Mouse (Mus musculus): ENCODE results near the gene Prom2. TPM values are rescaled to one million over a fixed set of nuclear protein-coding genes. Genes with fewer than 3 reads are reported as not detected.

Prom2 gene
- polyA plus RNA-seq, 1 experiment from 2014 or later: not detected

- Histone ChIP-seq H3K4me3 (peak overlapping the region; percentile 46), H3K4me2 (peak overlapping the region; percentile 77), H3K36me3 (ENCODE audit: poor library complexity, severe bottlenecking) (no peaks in the 10 kb centered on the region), H3K27ac (peak overlapping the region; percentile 91), H3K9me3 (replicated peaks) (no peaks in the 10 kb centered on the region), H3K4me1 (peaks cover 65% of the 10 kb centered on the region), H3K27me3 (no peaks in the 10 kb centered on the region), H3K9ac (peak overlapping the region; percentile 80)
- under 1% methylated on average over 18 of the region's 18 CpGs for WGBS
- peak; percentile 77 for ATAC-seq
Measured at GRCm38 (mm10) chr2:127521172-127522005, 19.9 kb downstream of the Prom2 start.

GRCm38 (mm10) chr2:127520123-127520522 lies 21.1 kb downstream of the Prom2 start:
- no peak overlapping the region for H3K27ac ChIP-seq
- peaks cover 65% of the 10 kb centered on the region for H3K4me1 ChIP-seq
- no peak for ATAC-seq
- peak overlapping the region; percentile 46 for H3K4me3 ChIP-seq
- no peaks in the 10 kb centered on the region for H3K9me3 ChIP-seq (replicated peaks)
- no peaks in the 10 kb centered on the region for H3K36me3 ChIP-seq (ENCODE audit: poor library complexity, severe bottlenecking)
- H3K9ac ChIP-seq: peak overlapping the region; percentile 80
- peak overlapping the region; percentile 77 for H3K4me2 ChIP-seq
- no peaks in the 10 kb centered on the region for H3K27me3 ChIP-seq

DNA sequence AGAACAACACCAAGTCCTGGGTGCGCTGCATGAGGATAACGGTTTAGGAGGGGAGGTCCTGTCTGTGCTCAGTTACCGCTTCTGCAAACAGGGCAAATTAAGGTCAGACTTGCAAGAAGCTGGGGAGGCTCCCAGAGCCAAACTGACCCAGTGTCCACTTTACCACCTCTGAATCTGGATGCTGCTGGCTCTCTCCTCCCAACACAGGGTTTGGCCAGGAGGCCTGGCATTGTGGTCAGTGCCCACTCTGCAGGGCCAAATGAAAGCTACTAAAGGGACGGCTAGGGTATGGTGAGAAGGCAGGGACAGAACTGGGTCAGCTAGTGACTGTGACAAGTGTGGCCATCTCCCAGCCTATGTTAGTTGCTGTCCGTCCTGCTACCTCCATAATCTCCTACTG lies 22.0 kb downstream of the Prom2 start:
- 88% methylated on average over 5 of the region's 5 CpGs for WGBS
- H3K9me3 ChIP-seq (replicated peaks): no peaks in the 10 kb centered on the region
- H3K9ac ChIP-seq: 0 out of 2 replicates have a peak overlapping the region, but pooled peaks have one; percentile 12
- no peaks in the 10 kb centered on the region for H3K36me3 ChIP-seq (ENCODE audit: poor library complexity, severe bottlenecking)
- no peak overlapping the region for H3K4me3 ChIP-seq
- ATAC-seq: no peak
- no peak overlapping the region for H3K27ac ChIP-seq
- no peaks in the 10 kb centered on the region for H3K27me3 ChIP-seq
- peak overlapping the region; percentile 77 for H3K4me2 ChIP-seq
- peaks cover 65% of the 10 kb centered on the region for H3K4me1 ChIP-seq

GRCm38 (mm10) chr2:127518831-127519230 lies 22.4 kb downstream of the Prom2 start:
- Histone ChIP-seq H3K27ac (no peak overlapping the region), H3K4me2 (peak overlapping the region; percentile 77), H3K9me3 (replicated peaks) (no peaks in the 10 kb centered on the region), H3K4me1 (peaks cover 61% of the 10 kb centered on the region), H3K4me3 (no peak overlapping the region), H3K36me3 (ENCODE audit: poor library complexity, severe bottlenecking) (no peaks in the 10 kb centered on the region), H3K27me3 (no peaks in the 10 kb centered on the region), H3K9ac (no peak overlapping the region)
- 61% methylated on average over 3 of the region's 3 CpGs for WGBS
- no peak for ATAC-seq

- no peaks in the 10 kb centered on the region for H3K36me3 ChIP-seq (ENCODE audit: poor library complexity, severe bottlenecking)
- WGBS: 69% methylated on average over 3 of the region's 3 CpGs
- no peaks in the 10 kb centered on the region for H3K9me3 ChIP-seq (replicated peaks)
- H3K4me3 ChIP-seq: no peak overlapping the region
- H3K27me3 ChIP-seq: no peaks in the 10 kb centered on the region
- peak overlapping the region; percentile 5; the same call in 1 of the 2 replicates for H3K4me2 ChIP-seq
- peak overlapping the region; percentile 27; the same call in 1 of the 2 replicates for H3K9ac ChIP-seq
- H3K4me1 ChIP-seq: peaks cover 61% of the 10 kb centered on the region
- no peak for ATAC-seq
- no peak overlapping the region for H3K27ac ChIP-seq
Measured at GRCm38 (mm10) chr2:127518273-127518672, 23.0 kb downstream of the Prom2 start.

DNA sequence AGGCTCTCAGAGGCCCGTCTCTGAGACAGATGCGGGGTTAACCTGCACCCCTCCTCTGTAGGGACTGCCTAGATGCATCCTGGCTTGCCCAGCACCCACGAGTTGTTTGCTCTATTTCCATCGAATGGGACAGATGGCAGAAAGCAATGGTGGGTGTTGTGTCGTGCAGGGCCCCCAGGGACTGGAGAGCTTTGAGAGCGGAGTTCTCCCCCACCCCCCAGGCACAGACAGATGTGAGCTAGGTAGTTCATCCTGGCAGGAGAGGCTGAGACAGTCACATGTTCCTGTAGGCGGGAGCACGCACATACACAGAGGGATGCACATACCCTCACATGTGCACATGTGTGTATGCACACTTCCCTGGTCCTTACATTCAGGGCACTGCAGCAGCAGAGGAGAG lies 24.2 kb downstream of the Prom2 start:
- Histone ChIP-seq H3K4me3 (no peak overlapping the region), H3K9me3 (replicated peaks) (no peaks in the 10 kb centered on the region), H3K27ac (no peak overlapping the region), H3K4me1 (peaks cover 51% of the 10 kb centered on the region), H3K27me3 (no peaks in the 10 kb centered on the region), H3K9ac (0 out of 2 replicates have a peak overlapping the region, but pooled peaks have one; percentile 16), H3K36me3 (ENCODE audit: poor library complexity, severe bottlenecking) (no peaks in the 10 kb centered on the region), H3K4me2 (no peak overlapping the region)
- ATAC-seq: no peak
- 70% methylated on average over 8 of the region's 8 CpGs for WGBS

- no peak overlapping the region for H3K4me3 ChIP-seq
- no peaks in the 10 kb centered on the region for H3K27me3 ChIP-seq
- H3K9ac ChIP-seq: no peak overlapping the region
- no peak overlapping the region for H3K27ac ChIP-seq
- H3K9me3 ChIP-seq (replicated peaks): no peaks in the 10 kb centered on the region
- H3K4me2 ChIP-seq: no peak overlapping the region
- no peak for ATAC-seq
- peaks cover 36% of the 10 kb centered on the region for H3K4me1 ChIP-seq
- WGBS: 81% methylated on average over 9 of the region's 9 CpGs
- peaks cover 6% of the 10 kb centered on the region for H3K36me3 ChIP-seq (ENCODE audit: poor library complexity, severe bottlenecking)
Measured at GRCm38 (mm10) chr2:127514380-127515124, 26.7 kb downstream of the Prom2 start.

DNA sequence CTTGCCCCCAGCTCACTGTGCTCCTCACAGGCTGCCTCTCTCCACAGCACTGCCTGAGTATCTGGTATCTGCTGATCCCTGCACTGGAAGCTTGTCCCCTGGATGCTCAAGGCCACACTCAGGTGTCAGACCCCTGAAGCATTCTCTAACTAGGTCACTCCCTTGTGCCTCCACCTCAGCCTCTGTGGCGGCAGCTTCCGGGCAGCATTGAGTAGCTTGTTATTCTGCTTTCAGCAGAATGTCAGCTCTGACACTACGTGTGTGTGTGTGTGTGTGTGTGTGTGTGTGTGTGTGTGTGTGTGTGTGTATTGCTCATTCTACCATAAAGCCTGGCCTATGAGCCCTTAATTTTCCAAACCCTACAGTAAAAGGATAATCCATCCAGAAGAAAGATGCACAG lies 28.0 kb downstream of the Prom2 start:
- no peaks in the 10 kb centered on the region for H3K27me3 ChIP-seq
- no peak overlapping the region for H3K27ac ChIP-seq
- no peak overlapping the region for H3K4me3 ChIP-seq
- peaks cover 26% of the 10 kb centered on the region for H3K4me1 ChIP-seq
- peaks cover 12% of the 10 kb centered on the region for H3K36me3 ChIP-seq (ENCODE audit: poor library complexity, severe bottlenecking)
- no peak for ATAC-seq
- WGBS: 47% methylated on average over 3 of the region's 3 CpGs
- H3K4me2 ChIP-seq: no peak overlapping the region
- no peaks in the 10 kb centered on the region for H3K9me3 ChIP-seq (replicated peaks)
- H3K9ac ChIP-seq: no peak overlapping the region

DNA sequence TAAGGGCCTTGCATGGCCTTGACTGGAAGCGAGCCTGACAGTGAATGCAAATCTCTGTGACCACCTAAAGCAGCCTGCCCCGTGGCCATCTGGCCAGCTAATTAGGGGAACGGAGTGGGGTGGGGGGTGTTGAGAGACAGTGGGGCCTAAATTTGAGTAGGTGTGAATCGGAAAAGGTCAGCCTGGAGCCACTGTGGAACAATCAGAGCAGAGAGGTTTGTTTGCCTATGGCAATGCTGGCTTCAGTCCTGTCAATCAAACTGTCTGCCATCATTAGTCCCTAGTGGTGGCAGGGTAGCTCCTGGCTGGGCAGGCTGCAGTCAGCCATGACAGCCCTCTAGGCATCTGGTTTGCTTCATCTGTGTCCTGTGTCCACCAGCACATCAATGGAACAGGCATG lies 29.8 kb downstream of the Prom2 start:
- no peaks in the 10 kb centered on the region for H3K27me3 ChIP-seq
- no peak overlapping the region for H3K9ac ChIP-seq
- peaks cover 12% of the 10 kb centered on the region for H3K36me3 ChIP-seq (ENCODE audit: poor library complexity, severe bottlenecking)
- no peak overlapping the region for H3K4me3 ChIP-seq
- peak; percentile 17; the same call in 1 of the 2 replicates for ATAC-seq
- no peak overlapping the region for H3K27ac ChIP-seq
- no peaks in the 10 kb centered on the region for H3K9me3 ChIP-seq (replicated peaks)
- WGBS: 56% methylated on average over 4 of the region's 4 CpGs
- H3K4me2 ChIP-seq: no peak overlapping the region
- peaks cover 14% of the 10 kb centered on the region for H3K4me1 ChIP-seq

GRCm38 (mm10) chr2:127507967-127508660 lies 33.2 kb downstream of the Prom2 start:
- Histone ChIP-seq H3K9ac (no peak overlapping the region), H3K4me2 (no peak overlapping the region), H3K36me3 (ENCODE audit: poor library complexity, severe bottlenecking) (peaks cover 12% of the 10 kb centered on the region), H3K4me1 (peaks cover 27% of the 10 kb centered on the region), H3K27ac (no peak overlapping the region), H3K4me3 (no peak overlapping the region), H3K27me3 (no peaks in the 10 kb centered on the region), H3K9me3 (replicated peaks) (no peaks in the 10 kb centered on the region)
- no peak for ATAC-seq
- WGBS: 64% methylated on average over 7 of the region's 7 CpGs

DNA sequence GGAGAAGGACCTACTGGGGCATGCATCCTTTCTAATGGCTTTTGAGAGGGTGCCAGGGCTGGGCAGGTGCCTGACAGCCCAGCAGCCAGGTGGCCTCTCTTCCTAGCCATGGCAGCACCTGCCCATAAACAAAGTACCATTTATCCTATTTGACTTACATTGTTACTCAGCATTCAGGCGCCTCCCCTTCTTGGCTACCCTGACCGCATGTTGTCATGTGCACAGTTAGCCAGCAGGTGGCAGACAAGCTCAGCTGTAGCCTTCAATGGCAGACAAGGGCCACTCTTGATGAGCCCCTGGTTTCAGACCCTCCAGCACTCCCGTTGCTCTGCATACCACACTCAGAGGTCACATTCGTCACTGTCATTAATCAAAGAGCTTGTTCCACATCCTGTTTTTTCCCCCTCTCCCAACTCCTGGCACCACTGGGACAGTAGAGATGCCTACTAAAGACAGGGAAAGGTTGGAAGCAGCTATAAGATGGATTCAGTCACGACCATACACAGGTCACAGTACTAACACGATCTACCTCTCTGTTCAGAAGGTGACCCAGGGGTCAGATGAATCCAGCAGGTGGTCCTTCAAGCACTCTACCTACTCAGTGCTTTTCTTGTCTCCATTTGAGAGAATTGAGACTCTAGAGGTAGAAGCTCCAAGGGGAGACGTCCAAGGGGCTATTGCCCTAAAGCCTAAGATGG lies 34.0 kb downstream of the Prom2 start:
- no peak overlapping the region for H3K4me3 ChIP-seq
- H3K9me3 ChIP-seq (replicated peaks): no peaks in the 10 kb centered on the region
- H3K27me3 ChIP-seq: no peaks in the 10 kb centered on the region
- H3K4me2 ChIP-seq: no peak overlapping the region
- H3K4me1 ChIP-seq: peaks cover 27% of the 10 kb centered on the region
- 32% methylated on average over 7 of the region's 7 CpGs for WGBS
- H3K27ac ChIP-seq: no peak overlapping the region
- no peak overlapping the region for H3K9ac ChIP-seq
- peaks cover 12% of the 10 kb centered on the region for H3K36me3 ChIP-seq (ENCODE audit: poor library complexity, severe bottlenecking)
- ATAC-seq: peak; percentile 66
